Mouse (Mus musculus): ENCODE measurements around the gene Pik3cd.

DNA sequence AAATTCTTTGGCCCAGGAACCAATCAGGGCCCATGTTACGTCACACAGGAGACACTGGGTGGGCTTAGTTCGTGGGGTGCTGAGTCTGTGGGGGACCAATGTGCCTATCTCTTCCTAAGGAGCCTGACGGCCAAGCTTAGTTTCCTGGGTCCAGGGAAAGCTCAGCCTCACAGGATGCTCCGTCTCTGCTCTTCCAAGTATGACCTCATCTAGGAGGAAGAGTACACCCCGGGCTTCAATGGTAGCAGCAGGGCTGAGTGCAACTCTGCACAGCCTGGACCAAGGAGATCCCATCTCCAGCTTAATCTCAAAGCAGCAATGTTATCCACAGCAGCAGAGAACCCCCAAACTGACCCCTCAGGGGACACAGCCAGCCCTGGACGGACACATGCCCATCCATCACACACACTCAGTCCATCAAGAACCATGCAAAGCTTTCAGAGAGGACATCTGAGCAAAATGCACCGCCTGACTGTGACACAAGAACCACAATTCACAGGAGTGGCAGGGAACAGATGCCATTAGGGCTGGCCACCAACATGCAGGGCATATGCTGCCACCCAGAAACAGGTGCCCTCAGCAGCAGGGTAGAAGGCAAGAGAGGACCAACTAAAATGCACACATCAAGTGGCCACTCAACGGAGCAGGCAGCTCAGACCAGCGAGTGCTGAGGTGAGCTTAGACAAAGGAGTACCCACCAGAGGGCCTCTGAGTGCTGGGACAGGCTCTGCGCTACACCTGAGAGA is 32.5 kb upstream of the Pik3cd start:
- TF ChIP-seq POLR2A (IDR thresholded peaks at IDR 0.05; ENCODE audit: borderline replicate concordance, extremely low read depth, low read depth, low read length) (no peak), CTCF (IDR thresholded peaks at IDR 0.05; ENCODE audit: insufficient read depth, low read length) (no peak)

All from lung, adult 2 months (tissue).